Mouse (Mus musculus): ENCODE results near the gene Ccdc65. TPM values are rescaled to one million over a fixed set of nuclear protein-coding genes. Genes with fewer than 3 reads are reported as not detected.

Gene Ccdc65
- polyA plus RNA-seq, 1 experiment: not detected

GRCm38 (mm10) chr15:98746344-98746965, 38.4 kb downstream of the Ccdc65 start:
- no peak for TF ChIP-seq GATA1 (IDR thresholded peaks at IDR 0.05; ENCODE audit: low read length)

- TF ChIP-seq GATA1 (IDR thresholded peaks at IDR 0.05; ENCODE audit: low read length): no peak
Observed at GRCm38 (mm10) chr15:98747296-98747695, 39.3 kb downstream of the Ccdc65 start.

- no peak for TF ChIP-seq GATA1 (IDR thresholded peaks at IDR 0.05; ENCODE audit: low read length)
Observed at GRCm38 (mm10) chr15:98749093-98749492, 41.1 kb downstream of the Ccdc65 start.

- TF ChIP-seq GATA1 (IDR thresholded peaks at IDR 0.05; ENCODE audit: low read length): no peak
Observed at GRCm38 (mm10) chr15:98753021-98753423, 45.0 kb downstream of the Ccdc65 start.

GRCm38 (mm10) chr15:98754125-98754524, 46.1 kb downstream of the Ccdc65 start:
- no peak for TF ChIP-seq GATA1 (IDR thresholded peaks at IDR 0.05; ENCODE audit: low read length)

- no peak for TF ChIP-seq GATA1 (IDR thresholded peaks at IDR 0.05; ENCODE audit: low read length)
Observed at GRCm38 (mm10) chr15:98762201-98762621, 54.2 kb downstream of the Ccdc65 start.

GRCm38 (mm10) chr15:98762670-98763529, 54.9 kb downstream of the Ccdc65 start, which contains the start of gene Arf3:
Arf3 (minus strand) TSS chr15:98763214.
- TF ChIP-seq GATA1 (IDR thresholded peaks at IDR 0.05; ENCODE audit: low read length): no peak

- TF ChIP-seq GATA1 (IDR thresholded peaks at IDR 0.05; ENCODE audit: low read length): no peak
Observed at GRCm38 (mm10) chr15:98765929-98766328, 57.9 kb downstream of the Ccdc65 start.

GRCm38 (mm10) chr15:98768259-98768658, 60.3 kb downstream of the Ccdc65 start:
- TF ChIP-seq GATA1 (IDR thresholded peaks at IDR 0.05; ENCODE audit: low read length): no peak

- no peak for TF ChIP-seq GATA1 (IDR thresholded peaks at IDR 0.05; ENCODE audit: low read length)
Observed at GRCm38 (mm10) chr15:98771813-98772425, 63.9 kb downstream of the Ccdc65 start.

GRCm38 (mm10) chr15:98772511-98773211, 64.7 kb downstream of the Ccdc65 start:
- TF ChIP-seq GATA1 (IDR thresholded peaks at IDR 0.05; ENCODE audit: low read length): no peak

Other genes starting within 250 kb of the Ccdc65 start
- not detected in 2 replicates for gene OR5BS1P, start 238.3 kb upstream of the Ccdc65 start, polyA plus RNA-seq (2012)
- gene Lalba, start 225.5 kb upstream of the Ccdc65 start, polyA plus RNA-seq (2012): not detected in 2 replicates
- gene Olfr279, start 215.8 kb upstream of the Ccdc65 start, polyA plus RNA-seq (2012): not detected in 2 replicates
- gene Kansl2, start 173.9 kb upstream of the Ccdc65 start, polyA plus RNA-seq (2012): 43.8 and 46.5 TPM in 2 replicates
- gene Ccnt1, start 137.3 kb upstream of the Ccdc65 start, polyA plus RNA-seq (2012): 2.6 and 3.5 TPM in 2 replicates
- not detected in 2 replicates for gene 4930415O20Rik, start 137.2 kb upstream of the Ccdc65 start, polyA plus RNA-seq (2012)
- 16.9 and 17.3 TPM in 2 replicates for gene Adcy6, start 98.1 kb upstream of the Ccdc65 start, polyA plus RNA-seq (2012)
- 0.39 and 0.45 TPM in 2 replicates for gene Cacnb3, start 77.4 kb upstream of the Ccdc65 start, polyA plus RNA-seq (2012)
- 120 and 126 TPM in 2 replicates for gene Ddx23, start 45.3 kb upstream of the Ccdc65 start, polyA plus RNA-seq (2012)
- gene Rnd1, start 30.7 kb upstream of the Ccdc65 start, polyA plus RNA-seq (2012): 0.08 and 0.09 TPM in 2 replicates
- 9.6 and 10.2 TPM in 2 replicates for gene Fkbp11, start 20.0 kb downstream of the Ccdc65 start, polyA plus RNA-seq (2012)
- 37.5 and 43.4 TPM in 2 replicates for gene Arf3, start 55.0 kb downstream of the Ccdc65 start, polyA plus RNA-seq (2012)
- not detected in 2 replicates for gene Wnt10b, start 69.9 kb downstream of the Ccdc65 start, polyA plus RNA-seq (2012)
- gene Wnt1, start 81.7 kb downstream of the Ccdc65 start, polyA plus RNA-seq (2012): not detected in 2 replicates
- gene Ddn, start 101.3 kb downstream of the Ccdc65 start, polyA plus RNA-seq (2012): 0.14 and 0.15 TPM in 2 replicates
- gene Prkag1, start 123.3 kb downstream of the Ccdc65 start, polyA plus RNA-seq (2012): 131 and 155 TPM in 2 replicates
- 38.0 and 38.1 TPM in 2 replicates for gene Kmt2d, start 163.0 kb downstream of the Ccdc65 start, polyA plus RNA-seq (2012)
- gene Rhebl1, start 186.3 kb downstream of the Ccdc65 start, polyA plus RNA-seq (2012): 2.4 and 2.7 TPM in 2 replicates
- gene Dhh, start 190.3 kb downstream of the Ccdc65 start, polyA plus RNA-seq (2012): not detected in 2 replicates
- 7.5 and 9.2 TPM in 2 replicates for gene Lmbr1l, start 210.0 kb downstream of the Ccdc65 start, polyA plus RNA-seq (2012)
- 181 and 410 TPM in 2 replicates for gene Tuba1b, start 226.4 kb downstream of the Ccdc65 start, polyA plus RNA-seq (2012)
- not detected in 2 replicates for gene Gm49450, start 245.3 kb downstream of the Ccdc65 start, polyA plus RNA-seq (2012)
- gene Tuba1a, start 245.5 kb downstream of the Ccdc65 start, polyA plus RNA-seq (2012): 2.5 and 19.3 TPM in 2 replicates

All from G1E-ER4 (cell line).